Mouse (Mus musculus) embryo, embryonic 10 days (tissue): ENCODE measurements at regions not wholly inside any gene's neighbourhood (a gene's known extent, or its start where the extent isn't known, plus 50 kb on each side); places are given as distances from the start of the nearest gene placed in this dataset.
A peak's percentile ranks its signal among the peaks of the same experiment; 100 is the strongest.

ENCODE experiments used
- DNase-seq: peaks from one replicate; pipeline ENCODE4 v3.0.0-alpha.2; 2015; ENCODE audit warnings: low spot score

- no peak for DNase-seq
These were observed 80.4 kb upstream of the Pmfbp1 start for GRCm38 (mm10) chr8:109413386-109413785.

GRCm38 (mm10) chr8:109415315-109415714 lies 78.5 kb upstream of the Pmfbp1 start:
- DNase-seq: no peak

GRCm38 (mm10) chr8:109415906-109416305 lies 77.9 kb upstream of the Pmfbp1 start:
- no peak for DNase-seq

- no peak for DNase-seq
These were observed 77.3 kb upstream of the Pmfbp1 start for GRCm38 (mm10) chr8:109416327-109417100.

- DNase-seq: peak; percentile 73
These were observed 76.6 kb upstream of the Pmfbp1 start for GRCm38 (mm10) chr8:109417222-109417621.

- DNase-seq: no peak
These were observed 75.9 kb upstream of the Pmfbp1 start for GRCm38 (mm10) chr8:109417971-109418370.

- no peak for DNase-seq
These were observed 74.7 kb upstream of the Pmfbp1 start for GRCm38 (mm10) chr8:109419029-109419596.

- no peak for DNase-seq
These were observed 69.8 kb upstream of the Pmfbp1 start for GRCm38 (mm10) chr8:109424004-109424403.

GRCm38 (mm10) chr8:109428551-109428950 lies 65.3 kb upstream of the Pmfbp1 start:
- no peak for DNase-seq

- DNase-seq: no peak
These were observed 59.3 kb upstream of the Pmfbp1 start for GRCm38 (mm10) chr8:109434538-109434937.

- no peak for DNase-seq
These were observed 57.8 kb upstream of the Pmfbp1 start for GRCm38 (mm10) chr8:109436056-109436455.

- DNase-seq: peak; percentile 70
These were observed 56.8 kb upstream of the Pmfbp1 start for GRCm38 (mm10) chr8:109436830-109437567.

GRCm38 (mm10) chr8:109438531-109438930 lies 55.3 kb upstream of the Pmfbp1 start:
- DNase-seq: no peak
